Mouse (Mus musculus) WW6 (cell line): ENCODE measurements around the gene Cdk19.
"Not testable (repeated sequence)": the region's sequence is repeated elsewhere in the genome, so short reads cannot be mapped to it uniquely, and the experiment has no call there.

Experiments used
- DNase-seq: peaks from one replicate; pipeline ENCODE4 v3.0.0-alpha.2; 2013; ENCODE audit warnings: low read depth, low spot score

The Cdk19 gene

DNA sequence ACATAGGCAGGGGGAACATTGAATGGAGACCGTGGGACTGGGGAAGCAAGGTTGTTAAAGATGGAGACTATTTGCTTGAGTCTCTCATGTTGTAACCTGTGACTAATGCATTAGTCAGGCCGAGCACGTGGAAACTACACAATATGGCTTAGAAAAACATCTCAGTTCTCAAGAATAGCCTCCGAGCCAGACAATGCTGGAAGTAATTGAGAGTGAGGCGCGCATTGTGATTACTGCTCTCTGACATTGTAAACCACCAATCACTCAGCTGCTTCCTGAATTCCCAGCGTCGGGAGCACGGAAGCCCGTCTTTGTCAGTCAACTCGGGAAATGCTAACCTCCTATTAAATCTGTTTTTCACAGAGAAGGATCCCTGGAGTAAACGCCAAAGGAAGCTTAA, 182.2 kb downstream of the Cdk19 start:
- DNase-seq: no peak

DNA sequence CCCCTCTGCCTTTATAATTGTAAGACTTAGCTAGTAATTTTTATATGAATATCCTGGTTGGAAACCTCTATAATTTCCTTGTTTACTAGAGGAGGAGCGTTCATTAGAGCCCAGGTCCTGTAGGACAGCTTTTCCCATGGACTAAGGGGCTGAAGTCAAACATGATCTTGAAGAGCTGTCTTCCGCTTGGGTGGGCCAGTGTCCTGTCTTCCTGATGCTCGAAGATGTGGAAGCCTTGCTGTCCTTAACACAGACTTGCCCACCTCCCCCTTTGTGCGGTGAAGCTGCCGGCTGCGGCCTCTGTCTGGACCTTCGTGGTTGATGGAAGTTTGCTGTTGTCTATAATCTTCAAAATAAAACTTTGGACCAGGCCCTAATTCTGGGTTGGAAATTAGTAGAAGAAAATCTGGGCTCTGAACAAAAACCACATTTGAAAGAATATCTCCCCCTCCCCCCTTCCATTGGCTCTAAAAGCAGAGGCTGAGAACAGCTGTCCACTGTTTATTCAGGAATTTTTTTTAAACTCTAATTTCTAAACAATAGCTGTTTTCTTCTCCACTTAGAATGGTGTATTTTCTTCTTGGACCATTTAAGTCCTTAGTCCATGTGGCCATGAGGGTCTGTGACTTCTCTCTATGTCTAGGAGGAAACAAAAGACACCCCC, 184.1 kb downstream of the Cdk19 start:
- no peak for DNase-seq

DNA sequence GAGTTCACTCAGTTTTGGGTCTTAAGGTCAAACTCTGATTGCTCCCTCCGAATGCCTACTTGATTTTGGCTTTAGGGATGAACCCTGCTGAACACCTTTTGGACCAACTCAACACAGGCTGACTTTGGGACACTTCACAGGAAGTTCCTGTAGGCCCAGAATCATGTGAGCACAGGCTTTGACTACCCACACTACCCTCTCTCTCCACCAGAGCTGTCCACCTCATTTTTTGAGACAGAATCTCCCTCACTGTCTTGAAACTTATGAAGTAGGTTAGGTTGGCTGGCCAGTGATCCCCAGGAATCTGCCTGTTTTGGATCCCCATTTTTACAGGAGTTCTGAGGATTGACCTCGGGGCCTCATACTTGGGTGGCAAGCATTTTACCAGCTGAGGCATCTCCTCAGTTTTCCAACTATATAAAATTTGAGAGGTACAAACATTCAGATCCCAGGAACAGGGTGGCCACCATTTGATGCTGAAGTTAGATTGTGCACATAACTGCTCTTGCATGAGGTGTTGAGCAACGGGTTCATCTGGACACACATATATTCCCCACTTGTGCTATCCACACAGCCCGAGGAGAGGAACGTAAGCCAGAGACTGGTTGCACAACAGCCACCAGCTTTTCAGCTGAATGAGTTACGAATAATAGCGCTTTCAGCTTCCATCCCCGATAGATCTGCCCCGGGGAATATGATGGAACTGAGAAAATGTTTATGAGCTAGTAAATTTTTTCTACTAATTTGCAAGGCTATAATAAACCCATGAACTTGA, 184.9 kb downstream of the Cdk19 start:
- DNase-seq: no peak

DNA sequence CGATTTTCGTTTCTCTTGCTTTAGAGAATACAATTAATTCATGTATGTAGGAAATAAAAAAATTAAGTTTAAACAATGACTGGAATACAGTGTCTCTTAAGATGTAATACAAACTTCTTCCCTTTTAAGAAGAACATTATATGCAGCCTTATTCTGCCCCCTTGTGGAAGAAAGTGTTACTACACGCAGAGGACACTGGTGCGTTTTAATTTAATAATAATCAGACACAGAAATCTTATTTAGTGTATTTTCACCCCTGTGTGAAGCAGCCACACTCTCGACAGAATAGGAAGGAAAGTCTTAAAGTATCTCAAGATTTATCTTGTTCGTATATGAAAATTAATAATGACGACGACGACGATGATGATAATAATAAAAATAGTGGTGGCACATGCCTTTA, 185.6 kb downstream of the Cdk19 start:
- no peak for DNase-seq

DNA sequence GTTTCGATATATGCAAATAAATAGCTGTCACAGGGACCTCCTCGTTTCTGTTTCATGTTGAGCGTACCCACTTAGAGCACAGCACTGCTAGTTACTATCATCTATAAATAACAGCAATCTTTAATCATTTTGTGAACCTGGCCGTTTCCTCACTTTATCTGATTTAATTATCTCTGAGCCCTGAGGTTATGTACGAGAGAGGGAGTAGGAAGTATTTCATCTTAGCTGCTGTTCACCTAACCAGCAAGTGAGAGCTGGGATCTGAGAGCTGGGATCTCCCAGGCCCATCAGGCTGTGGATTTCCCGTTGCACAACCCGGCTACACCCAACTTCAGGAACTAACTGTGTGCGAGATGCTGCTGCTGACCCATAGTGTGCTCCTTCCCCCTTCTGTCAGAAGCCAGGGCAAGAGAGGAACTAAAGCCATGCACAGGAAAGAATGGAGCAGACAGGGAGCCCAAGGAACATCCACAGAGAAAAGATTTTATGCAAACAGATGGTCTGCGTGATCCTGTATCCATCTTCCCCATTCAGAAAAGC, 186.3 kb downstream of the Cdk19 start:
- DNase-seq: no peak

DNA sequence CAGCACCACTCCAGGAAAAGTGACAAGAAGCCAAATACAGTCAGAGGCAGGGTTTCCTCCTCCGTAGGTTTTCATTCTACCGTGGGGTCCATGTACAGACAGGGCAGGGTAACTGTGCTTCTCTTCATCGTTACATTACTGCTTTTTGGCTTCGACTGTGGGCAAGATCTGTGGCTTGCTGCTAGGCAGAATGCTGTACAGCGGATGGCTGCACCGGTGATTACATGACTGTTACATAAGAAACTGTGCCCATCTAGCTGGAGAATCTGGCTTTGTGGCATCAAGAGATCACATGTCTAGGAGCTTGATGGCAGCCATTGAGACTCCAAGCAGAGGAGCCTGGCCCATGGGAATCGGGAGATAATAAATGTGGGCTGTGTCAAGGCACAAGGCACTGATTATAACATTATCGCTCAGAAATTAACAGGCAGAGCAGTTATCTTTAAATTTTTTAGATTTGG, 187.0 kb downstream of the Cdk19 start:
- no peak for DNase-seq

DNA sequence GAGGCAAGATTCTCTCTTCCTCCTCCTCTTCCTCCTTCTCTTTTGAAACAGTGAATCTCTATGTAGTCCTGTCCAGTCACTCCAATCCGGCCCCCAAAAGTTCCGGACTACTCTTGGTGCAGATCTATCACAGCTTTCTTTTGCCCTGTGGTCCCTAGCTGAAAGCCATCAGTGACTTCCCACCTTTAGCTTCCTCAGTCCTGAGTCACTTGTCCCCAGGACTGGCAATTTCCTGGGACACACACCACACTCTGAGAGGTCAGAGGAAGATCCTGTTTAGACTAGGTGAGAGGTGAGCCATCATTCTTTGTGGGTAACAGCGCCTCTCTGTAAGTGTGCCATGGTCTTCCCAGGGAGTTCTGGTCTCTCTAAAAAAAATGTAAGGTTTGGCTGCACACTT, 187.6 kb downstream of the Cdk19 start:
- no peak for DNase-seq

DNA sequence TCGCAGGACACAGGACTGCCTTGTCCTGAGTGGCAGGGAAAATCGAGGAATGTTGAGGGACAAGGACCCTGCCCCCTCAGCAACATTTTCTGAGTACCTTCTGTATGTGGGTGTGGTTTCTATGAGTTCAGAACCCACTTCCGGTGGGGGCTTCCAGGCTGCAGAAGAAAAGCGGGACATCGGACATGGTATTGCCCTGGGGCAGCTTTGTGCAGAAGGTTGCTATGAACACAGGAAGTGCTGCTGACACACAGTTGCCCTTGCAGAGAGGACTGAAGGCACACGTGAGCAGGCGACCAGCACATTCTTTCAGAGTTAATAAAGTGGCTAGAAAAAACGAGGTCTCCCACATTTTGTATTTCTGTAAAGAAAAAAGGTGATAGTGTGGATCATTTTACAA, 188.2 kb downstream of the Cdk19 start:
- DNase-seq: no peak

DNA sequence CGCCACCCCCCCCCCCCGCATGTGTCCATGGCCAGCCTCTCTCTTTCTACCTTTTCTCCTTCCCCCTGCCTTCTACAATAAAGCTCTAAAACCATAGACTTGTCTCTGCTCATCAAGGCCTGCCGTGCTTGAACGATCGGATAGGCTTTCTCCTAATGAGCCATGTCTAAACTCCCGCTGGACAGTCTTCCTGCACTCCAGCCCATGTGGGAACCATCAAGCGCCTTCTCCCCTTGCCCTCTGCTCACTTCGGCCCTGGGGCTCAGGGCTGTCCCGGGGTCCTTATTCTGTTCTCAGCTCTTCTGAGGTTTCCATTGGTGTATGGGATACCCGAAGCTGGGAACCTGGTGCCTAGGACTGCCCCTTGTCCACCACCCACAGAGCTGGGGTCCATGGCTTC, 189.3 kb downstream of the Cdk19 start:
- no peak for DNase-seq

DNA sequence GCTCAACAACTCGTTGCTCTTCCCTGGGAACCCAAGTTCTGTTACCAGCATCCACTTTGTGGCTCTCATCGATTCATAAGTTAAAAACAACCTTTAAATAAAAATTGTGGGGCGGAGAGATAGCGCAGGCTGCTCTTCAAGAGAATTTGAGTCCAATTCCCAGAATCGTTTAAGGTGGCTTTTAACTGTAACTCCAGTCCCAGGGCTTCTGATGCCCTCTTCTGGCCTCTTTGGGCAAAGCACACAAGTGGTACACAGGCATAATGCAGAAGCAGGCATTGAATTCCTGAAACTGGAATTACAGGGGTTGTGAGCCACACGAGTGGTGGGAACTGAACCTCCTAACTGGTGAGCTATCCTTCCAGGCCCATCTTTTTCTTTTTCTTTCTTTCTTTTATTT, 190.3 kb downstream of the Cdk19 start:
- DNase-seq: no peak

DNA sequence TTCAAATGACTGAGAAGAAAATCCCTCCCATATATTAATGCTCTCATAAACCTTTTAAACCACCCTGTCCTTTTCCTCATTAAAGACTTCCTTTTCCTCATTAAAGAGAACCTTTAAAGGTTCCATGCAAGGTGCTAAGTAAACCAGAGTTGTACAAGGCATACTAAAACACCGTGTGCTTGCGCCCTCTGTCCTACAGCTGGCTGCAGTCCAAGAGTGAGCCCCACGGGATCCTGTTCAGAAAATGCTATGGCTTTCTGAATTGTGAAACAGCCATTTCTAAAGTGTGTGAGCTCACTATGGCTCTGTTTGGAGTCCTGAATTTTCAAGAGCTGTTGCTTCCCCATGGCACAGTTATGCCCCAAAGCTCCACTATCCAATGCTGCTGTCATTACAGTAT, 191.3 kb downstream of the Cdk19 start:
- no peak for DNase-seq

DNA sequence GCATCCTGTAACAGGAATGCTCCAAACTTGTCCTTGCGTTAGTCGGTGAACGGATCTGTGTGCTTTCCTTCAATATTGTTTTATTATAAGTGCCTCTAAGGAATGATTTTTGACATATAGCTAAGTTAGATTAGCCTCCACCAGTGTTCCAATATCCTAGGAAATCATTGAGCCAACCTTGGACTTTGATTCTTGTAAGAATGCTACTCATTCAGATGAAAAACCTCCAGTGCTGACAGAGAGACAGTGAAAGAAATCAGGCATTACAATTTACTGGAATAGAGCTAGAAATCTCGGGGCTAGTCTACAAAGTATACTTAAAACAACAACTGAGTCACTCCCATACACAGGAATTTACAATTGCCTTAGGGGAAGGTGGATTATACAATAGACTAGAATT, 193.2 kb downstream of the Cdk19 start:
- DNase-seq: not testable (repeated sequence)
